Mouse (Mus musculus): ENCODE results near the gene 9830107B12Rik.

DNA sequence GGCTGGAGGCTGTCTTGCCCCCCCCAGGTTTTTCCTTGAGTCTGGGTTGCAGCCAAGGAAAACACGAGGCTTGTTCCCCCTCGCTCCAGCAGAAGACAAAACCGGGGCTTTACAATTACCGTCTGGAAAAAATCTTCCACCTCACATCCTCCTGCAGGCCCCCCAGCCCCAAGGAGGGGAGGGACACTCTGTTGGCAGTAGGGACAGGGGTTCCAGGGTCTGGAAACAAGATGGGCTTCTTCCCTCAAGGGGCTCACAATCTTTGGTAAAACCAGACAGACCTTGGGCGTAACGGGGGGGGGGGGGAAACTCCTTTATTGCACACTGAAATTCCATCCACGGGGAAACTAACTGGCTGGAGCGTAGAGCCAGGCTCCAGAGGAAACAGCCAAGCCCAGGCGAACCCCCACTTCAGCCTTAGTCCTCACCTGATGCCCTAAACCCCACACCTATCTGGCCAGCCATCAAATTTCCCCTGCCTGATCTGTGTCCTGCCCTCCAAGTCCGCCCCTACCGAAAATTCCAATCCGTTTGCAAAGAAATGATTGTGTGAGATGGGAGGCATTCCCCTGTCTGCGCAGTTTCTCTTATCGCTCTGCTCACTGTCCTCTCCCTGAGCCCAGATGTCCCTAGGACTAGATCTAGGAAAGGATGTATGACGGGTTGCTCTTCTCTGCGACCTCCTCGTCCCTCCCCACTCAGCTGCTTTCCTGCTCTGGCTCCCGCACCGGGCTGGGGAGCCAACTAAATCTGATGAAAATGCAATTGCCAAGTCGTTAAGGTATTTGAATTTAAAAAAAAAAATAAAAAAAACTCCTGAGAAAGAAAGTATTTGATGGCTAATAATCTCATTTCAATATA is 51.0 kb downstream of the 9830107B12Rik start:
- TF ChIP-seq CTCF (IDR thresholded peaks at IDR 0.05; ENCODE audit: extremely low read depth, insufficient read length, insufficient replicate concordance, low read depth, low read length) = no peak
- TF ChIP-seq POLR2A (IDR thresholded peaks at IDR 0.05; ENCODE audit: low read depth, low read length) = no peak

Data from small intestine, adult 2 months (tissue).